In the genomic region with DNA sequence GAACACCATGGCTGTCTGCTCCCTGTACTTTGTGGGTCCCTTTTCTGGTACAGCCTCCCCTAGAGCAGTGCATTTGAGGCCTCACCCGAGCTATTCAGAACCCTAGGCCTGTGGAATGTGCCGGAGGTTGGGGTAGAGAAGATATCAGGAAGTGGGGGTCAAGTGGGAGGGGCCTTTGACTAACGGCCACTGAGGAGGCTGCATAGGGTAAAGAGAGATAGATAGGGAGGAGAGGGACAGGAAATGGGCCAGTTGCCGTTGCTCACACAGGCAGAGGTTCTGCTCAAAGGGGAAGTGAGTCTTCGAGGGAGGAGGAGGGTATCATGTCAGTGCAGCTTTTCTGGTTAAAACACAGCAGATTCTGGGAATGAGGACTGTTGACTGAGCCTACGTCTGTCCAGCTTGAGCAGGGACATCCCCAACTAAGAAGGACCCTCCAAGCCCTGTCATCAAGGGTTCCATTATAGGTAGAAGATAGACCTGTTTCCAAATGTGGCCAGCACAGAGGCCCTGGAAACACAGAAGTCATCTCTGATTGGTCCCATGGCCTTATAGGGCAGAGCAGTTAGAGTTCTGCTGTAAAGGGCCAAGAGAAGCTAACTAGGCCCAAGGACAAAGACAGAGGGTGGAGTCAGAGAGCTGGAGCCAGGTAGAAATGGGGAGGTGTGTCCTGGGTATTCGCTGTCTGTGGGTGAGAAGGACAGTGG, we compare ENCODE assay signal across 9 mouse cellular contexts. TPM values are rescaled to one million over a fixed set of nuclear protein-coding genes. Genes with fewer than 3 reads are reported as not detected.
DNase-seq lines count a peak whose midpoint lies in the region.
"Had no signal": no experiment of that assay in that cellular context is flagged by ENCODE, and none has a peak within 500 bp of the region (broad histone marks: within the 10 kb centered on the region; RNA-seq: fewer than 3 reads in every experiment).

No protein-coding gene starts in this region.

- DNase-seq in B cell, adult 2 months: peak; percentile 67 to 73
- peak; percentile 62 for DNase-seq in T-cell, adult 2 months (ENCODE audit: low spot score)
- peak; percentile 55 to 64 for DNase-seq in kidney, postnatal 25 days
- DNase-seq in natural killer cell, adult 2 months (ENCODE audit: low spot score in 2 of 2): peak; percentile 72 to 74
- DNase-seq in gastrocnemius, postnatal 14 days: no peak
- DNase-seq in ovary, adult 18-20 months (ENCODE audit: low spot score): no peak
- no peak for DNase-seq in embryo, embryonic 11 days
- no peak for DNase-seq in adrenal gland, adult (ENCODE audit: inconsistent age in 2 of 2, low spot score in 1 of 2)
- DNase-seq: midbrain, embryonic 14.5 days had no signal

- intact Hi-C loops in gastrocnemius, postnatal 14 days (cut with DNase I; ENCODE audit: low total_unique reads): no loop called here

RNA-seq across cellular contexts. Expression of gene B9d2, which starts 3.0 kb away (rescaled TPM):
- 10 to 100 TPM in 1 of 2 experiments, 1 to 10 TPM in 1; 9.7 to 11.3 TPM for total RNA-seq in gastrocnemius, postnatal 14 days (2021)

RNA-seq across cellular contexts. Expression of gene Tgfb1, which starts 3.2 kb away (rescaled TPM):
- 10 to 100 TPM; 13.8 to 14.4 TPM for total RNA-seq in gastrocnemius, postnatal 14 days (2021)

RNA-seq across cellular contexts. Expression of gene Tmem91, which starts 8.7 kb away (rescaled TPM):
- total RNA-seq in gastrocnemius, postnatal 14 days (2021): under 1 TPM in 1 of 2 experiments, not detected in 1; 0.35 TPM

RNA-seq across cellular contexts. Expression of gene Exosc5, which starts 24.7 kb away (rescaled TPM):
- total RNA-seq in gastrocnemius, postnatal 14 days (2021): 10 to 100 TPM; 21.3 to 21.6 TPM

RNA-seq across cellular contexts. Expression of gene Bckdha, which starts 24.8 kb away (rescaled TPM):
- 10 to 100 TPM; 58.0 to 78.3 TPM for total RNA-seq in gastrocnemius, postnatal 14 days (2021)

Comparison
In these comparisons a context has a peak if more than half of its experiments do, and no peak if none do; other contexts are left out.
1. DNase-seq: peak in B cell, adult 2 months (2 of 2), T-cell, adult 2 months (single experiment), kidney, postnatal 25 days (2 of 2) and natural killer cell, adult 2 months (2 of 2); none in gastrocnemius, postnatal 14 days (single experiment), ovary, adult 18-20 months (single experiment), embryo, embryonic 11 days (single experiment) and adrenal gland, adult (0 of 2).